Mouse (Mus musculus): Measurements from ENCODE around the gene Hist2h2aa1. TPM values are rescaled to one million over a fixed set of nuclear protein-coding genes. Genes with fewer than 3 reads are reported as not detected.

Hist2h2aa1 gene
- polyA plus RNA-seq, 1 experiment from 2014 or later: 13.4 TPM

DNA sequence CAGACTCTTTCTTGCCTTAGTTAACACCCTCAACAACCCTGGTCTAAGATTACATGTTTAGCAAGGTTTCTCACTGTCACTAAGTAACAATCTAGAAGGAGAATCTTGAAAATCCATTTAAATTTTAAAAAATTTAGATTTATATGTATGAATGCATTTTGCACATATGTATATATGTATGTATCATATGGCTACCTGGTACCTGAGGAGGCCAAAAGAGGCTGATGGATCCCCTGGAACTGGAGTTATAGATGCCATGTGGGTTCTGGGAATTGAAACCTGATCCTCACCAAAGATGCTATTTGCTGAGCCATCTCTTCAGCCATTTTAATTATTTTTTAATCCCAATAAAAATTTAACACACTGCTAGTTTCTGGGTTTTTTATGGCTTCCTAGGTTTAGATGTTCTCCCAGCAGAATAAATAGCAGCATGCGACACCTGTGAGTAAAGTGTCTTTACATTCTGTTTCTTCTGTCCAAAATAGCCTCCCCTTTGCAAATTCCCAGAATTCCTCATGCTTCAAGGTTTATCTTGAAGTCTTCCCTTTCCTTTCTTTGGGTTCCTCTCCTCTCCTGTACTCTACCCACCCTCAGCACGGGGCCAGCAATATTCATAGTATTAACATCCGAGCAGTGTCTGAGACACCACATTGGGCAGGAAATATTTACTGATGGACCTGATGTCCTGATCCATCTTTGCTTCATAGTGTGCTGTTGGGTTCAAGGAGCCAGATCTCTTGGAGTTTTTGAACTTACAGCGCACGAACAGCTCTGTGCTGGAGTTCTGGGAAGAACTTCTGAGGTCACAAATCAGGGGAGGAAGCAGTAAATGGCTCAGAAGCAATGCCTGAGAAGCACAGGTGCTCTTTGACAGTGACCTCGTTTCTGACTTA is 3.1 kb downstream of the Hist2h2aa1 start:
- H3K27ac ChIP-seq: peak overlapping the region; percentile 62
- no peak for DNase-seq (ENCODE audit: low spot score)
- no peaks in the 10 kb centered on the region for H3K27me3 ChIP-seq (ENCODE audit: insufficient read depth, poor library complexity, severe bottlenecking)
- peaks cover 44% of the 10 kb centered on the region for H3K4me1 ChIP-seq (replicated peaks)
- peak overlapping the region; percentile 59 for H3K4me3 ChIP-seq
- WGBS: 50% methylated on average over 6 of the region's 6 CpGs
- H3K36me3 ChIP-seq: no peaks in the 10 kb centered on the region
- no peaks in the 10 kb centered on the region for H3K9me3 ChIP-seq

- WGBS: 56% methylated on average over 4 of the region's 4 CpGs
- Histone ChIP-seq H3K9me3 (no peaks in the 10 kb centered on the region), H3K36me3 (no peaks in the 10 kb centered on the region), H3K4me1 (replicated peaks) (peaks cover 39% of the 10 kb centered on the region), H3K27ac (peak overlapping the region; percentile 62), H3K27me3 (ENCODE audit: insufficient read depth, poor library complexity, severe bottlenecking) (no peaks in the 10 kb centered on the region), H3K4me3 (peak overlapping the region; percentile 59)
- DNase-seq (ENCODE audit: low spot score): no peak
Measured at GRCm38 (mm10) chr3:96249034-96249345, 3.7 kb downstream of the Hist2h2aa1 start.

GRCm38 (mm10) chr3:96250890-96251289 is 5.6 kb downstream of the Hist2h2aa1 start:
- H3K4me1 ChIP-seq (replicated peaks): peaks cover 33% of the 10 kb centered on the region
- no peak overlapping the region for H3K4me3 ChIP-seq
- DNase-seq (ENCODE audit: low spot score): no peak
- WGBS: 87% methylated on average over 3 of the region's 3 CpGs
- no peaks in the 10 kb centered on the region for H3K9me3 ChIP-seq
- no peaks in the 10 kb centered on the region for H3K27me3 ChIP-seq (ENCODE audit: insufficient read depth, poor library complexity, severe bottlenecking)
- H3K27ac ChIP-seq: no peak overlapping the region
- no peaks in the 10 kb centered on the region for H3K36me3 ChIP-seq

DNA sequence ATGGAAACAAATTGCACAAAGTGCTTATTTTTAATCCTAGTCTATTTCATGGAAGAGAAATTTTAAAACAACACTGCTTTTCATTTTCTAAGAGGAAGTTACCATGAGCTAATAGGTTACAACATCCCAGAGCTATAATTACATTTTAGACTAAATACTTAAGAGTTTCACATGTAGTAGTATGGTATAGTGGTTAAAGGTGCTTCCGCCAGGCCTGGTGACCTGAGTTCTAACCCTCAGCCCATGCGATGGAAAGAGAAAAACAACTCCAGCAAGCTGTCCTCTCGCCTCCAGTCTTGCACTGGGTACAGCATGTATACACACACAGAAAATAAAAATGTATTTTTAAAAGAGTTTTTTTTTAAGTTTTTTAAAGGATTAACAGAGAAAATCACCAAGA is 6.5 kb downstream of the Hist2h2aa1 start:
- Histone ChIP-seq H3K4me3 (no peak overlapping the region), H3K4me1 (replicated peaks) (peaks cover 33% of the 10 kb centered on the region), H3K36me3 (no peaks in the 10 kb centered on the region), H3K9me3 (no peaks in the 10 kb centered on the region), H3K27ac (no peak overlapping the region), H3K27me3 (ENCODE audit: insufficient read depth, poor library complexity, severe bottlenecking) (no peaks in the 10 kb centered on the region)
- WGBS: 94% methylated on average over 3 of the region's 3 CpGs
- DNase-seq (ENCODE audit: low spot score): no peak

DNA sequence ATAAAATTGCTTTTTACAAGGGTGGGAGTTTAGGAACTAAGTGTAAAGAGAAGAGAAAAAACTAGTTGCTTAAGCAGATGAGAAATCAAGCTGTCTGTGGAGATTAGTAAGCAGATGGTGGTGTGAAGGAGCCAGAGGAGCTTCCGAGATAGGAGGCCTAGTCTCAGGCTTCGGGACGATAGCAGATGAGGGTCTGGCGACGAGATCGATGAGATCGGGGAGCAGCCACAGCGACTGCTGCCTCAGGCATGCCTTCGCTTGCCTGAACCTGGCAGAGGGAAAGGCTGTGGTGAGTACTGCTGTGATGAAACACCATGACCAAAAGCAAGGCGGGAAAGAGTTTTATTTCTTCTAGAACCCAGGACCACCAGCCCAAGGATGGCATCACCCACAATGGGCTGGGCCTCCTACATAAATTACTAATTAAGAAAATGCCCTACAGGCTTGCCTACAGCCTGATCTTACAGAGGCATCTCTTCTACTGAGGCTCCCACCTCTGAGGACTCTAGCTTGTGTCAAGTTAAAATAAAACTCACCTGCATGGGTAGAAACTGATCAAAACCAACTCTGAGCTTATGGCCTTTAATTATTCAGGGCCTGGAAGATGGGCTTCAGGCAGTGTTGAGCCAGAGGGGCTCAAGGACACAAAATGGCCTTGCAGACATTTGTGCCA is 9.5 kb downstream of the Hist2h2aa1 start:
- H3K4me1 ChIP-seq (replicated peaks): peaks cover 13% of the 10 kb centered on the region; the same call in 1 of the 2 replicates
- no peaks in the 10 kb centered on the region for H3K27me3 ChIP-seq (ENCODE audit: insufficient read depth, poor library complexity, severe bottlenecking)
- DNase-seq (ENCODE audit: low spot score): peak; percentile 50
- H3K36me3 ChIP-seq: no peaks in the 10 kb centered on the region
- H3K27ac ChIP-seq: peak overlapping the region; percentile 56
- no peak overlapping the region for H3K4me3 ChIP-seq
- no peaks in the 10 kb centered on the region for H3K9me3 ChIP-seq
- 49% methylated on average over 10 of the region's 10 CpGs for WGBS

- Histone ChIP-seq H3K27ac (no peak overlapping the region), H3K4me3 (no peak overlapping the region)
- 84% methylated on average over 5 of the region's 5 CpGs for WGBS
Measured at GRCm38 (mm10) chr3:96255926-96256593, 10.8 kb downstream of the Hist2h2aa1 start.

GRCm38 (mm10) chr3:96257190-96257589 is 11.9 kb downstream of the Hist2h2aa1 start:
- WGBS: 80% methylated on average over 3 of the region's 3 CpGs
- Histone ChIP-seq H3K9me3 (no peaks in the 10 kb centered on the region), H3K36me3 (no peaks in the 10 kb centered on the region), H3K4me3 (no peak overlapping the region), H3K27ac (no peak overlapping the region), H3K27me3 (ENCODE audit: insufficient read depth, poor library complexity, severe bottlenecking) (no peaks in the 10 kb centered on the region), H3K4me1 (replicated peaks) (peaks cover 16% of the 10 kb centered on the region)
- DNase-seq (ENCODE audit: low spot score): no peak

More at GRCm38 (mm10) chr3:96255926-96256593, 10.8 kb downstream of the Hist2h2aa1 start:
- peaks cover 5% of the 10 kb centered on the region; the same call in 1 of the 2 replicates for H3K4me1 ChIP-seq (replicated peaks)
- no peaks in the 10 kb centered on the region for H3K27me3 ChIP-seq (ENCODE audit: insufficient read depth, poor library complexity, severe bottlenecking)
- H3K9me3 ChIP-seq: no peaks in the 10 kb centered on the region
- DNase-seq (ENCODE audit: low spot score): no peak
- H3K36me3 ChIP-seq: no peaks in the 10 kb centered on the region

DNA sequence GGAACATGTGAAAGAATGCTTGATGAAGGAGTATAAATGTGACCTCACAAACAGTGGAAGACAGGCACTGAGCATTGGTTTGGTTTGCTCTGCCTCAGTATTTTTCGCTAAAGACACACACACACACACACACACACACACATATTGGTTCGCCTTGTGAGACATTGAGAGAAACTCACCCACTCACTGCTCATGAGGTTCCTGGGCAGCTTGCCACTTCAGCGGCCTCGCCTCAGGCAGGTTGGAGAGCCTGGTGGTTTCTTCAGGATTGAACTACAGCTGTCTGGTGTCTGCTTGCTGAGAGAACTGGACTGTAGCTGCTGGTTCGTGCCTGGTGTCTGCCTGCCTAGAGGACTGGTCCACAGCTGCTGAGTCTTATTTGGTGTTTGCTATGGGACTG is 14.9 kb downstream of the Hist2h2aa1 start:
- WGBS: 87% methylated on average over 5 of the region's 5 CpGs
- Histone ChIP-seq H3K4me1 (replicated peaks) (peaks cover 34% of the 10 kb centered on the region), H3K27ac (no peak overlapping the region), H3K27me3 (ENCODE audit: insufficient read depth, poor library complexity, severe bottlenecking) (no peaks in the 10 kb centered on the region), H3K9me3 (no peaks in the 10 kb centered on the region), H3K4me3 (no peak overlapping the region), H3K36me3 (no peaks in the 10 kb centered on the region)
- DNase-seq (ENCODE audit: low spot score): no peak

GRCm38 (mm10) chr3:96261623-96262022 is 16.3 kb downstream of the Hist2h2aa1 start:
- Histone ChIP-seq H3K36me3 (no peaks in the 10 kb centered on the region), H3K27me3 (ENCODE audit: insufficient read depth, poor library complexity, severe bottlenecking) (no peaks in the 10 kb centered on the region), H3K4me3 (peak overlapping the region; percentile 65), H3K9me3 (no peaks in the 10 kb centered on the region), H3K4me1 (replicated peaks) (peaks cover 34% of the 10 kb centered on the region), H3K27ac (peak overlapping the region; percentile 99)
- 50% methylated on average over 3 of the region's 3 CpGs for WGBS
- DNase-seq (ENCODE audit: low spot score): no peak

GRCm38 (mm10) chr3:96262216-96262875 is 17.0 kb downstream of the Hist2h2aa1 start:
- peak; percentile 87 for DNase-seq (ENCODE audit: low spot score)
- H3K27me3 ChIP-seq (ENCODE audit: insufficient read depth, poor library complexity, severe bottlenecking): no peaks in the 10 kb centered on the region
- 2% methylated on average over 19 of the region's 19 CpGs for WGBS
- no peaks in the 10 kb centered on the region for H3K9me3 ChIP-seq
- H3K4me1 ChIP-seq (replicated peaks): peaks cover 38% of the 10 kb centered on the region
- H3K36me3 ChIP-seq: no peaks in the 10 kb centered on the region
- peak overlapping the region; percentile 65 for H3K4me3 ChIP-seq
- peak overlapping the region; percentile 99 for H3K27ac ChIP-seq

GRCm38 (mm10) chr3:96262979-96263550 is 17.8 kb downstream of the Hist2h2aa1 start, which contains the start of gene Hist2h4:
Hist2h4 (minus strand) TSS chr3:96263311.
- Histone ChIP-seq H3K9me3 (no peaks in the 10 kb centered on the region), H3K36me3 (no peaks in the 10 kb centered on the region), H3K4me1 (replicated peaks) (peaks cover 45% of the 10 kb centered on the region), H3K4me3 (peak within 1 kb of the TSS; percentile 65), H3K27ac (peak within 1 kb of the TSS; percentile 99), H3K27me3 (ENCODE audit: insufficient read depth, poor library complexity, severe bottlenecking) (no peaks in the 10 kb centered on the region)
- DNase-seq (ENCODE audit: low spot score): peak; percentile 95
- WGBS: under 1% methylated on average over 40 of the region's 40 CpGs
